Mouse (Mus musculus) large intestine, adult 2 months (tissue): ENCODE measurements around the gene AB124611. TPM values are rescaled to one million over a fixed set of nuclear protein-coding genes. Genes with fewer than 3 reads are reported as not detected.
"Not testable (repeated sequence)": the region's sequence is repeated elsewhere in the genome, so short reads cannot be mapped to it uniquely, and the experiment has no call there.

Source experiments
- DNase-seq: peaks from one replicate; pipeline ENCODE4 v3.0.0-alpha.2; 2012; ENCODE audit warnings: low read depth, low spot score
- WGBS: fragments of 180-500 bp; shearing (Covaris S2); methylation state at CpG from one replicate; pipeline ENCODE4 v1.1.7; 2018; 5-methylcytosine and 5-hydroxymethylcytosine counted together
- polyA plus RNA-seq: library from polyadenylated mRNA; depleted of rRNA; stranded (reverse); fragments of >200 nt; gene quantifications from 2 replicates; pipeline ENCODE4 v1.2.3, GENCODE M21; 2012; rRNA removed

The AB124611 gene
- polyA plus RNA-seq = 1.7 and 3.0 TPM in 2 replicates

- WGBS = 43% methylated on average over 14 of the region's 14 CpGs
These were observed at the start of gene AB124611 for GRCm38 (mm10) chr9:21525937-21526633. AB124611 (plus strand) TSS chr9:21526176.

GRCm38 (mm10) chr9:21477707-21478106 is 48.3 kb upstream of the AB124611 start:
- 97% methylated on average over 6 of the region's 6 CpGs for WGBS
- DNase-seq = no peak

More at GRCm38 (mm10) chr9:21525937-21526633, at the start of gene AB124611:
- no peak for DNase-seq

GRCm38 (mm10) chr9:21484065-21484464 is 41.9 kb upstream of the AB124611 start:
- WGBS = 76% methylated on average over 4 of the region's 4 CpGs

GRCm38 (mm10) chr9:21488246-21488645 is 37.7 kb upstream of the AB124611 start:
- not testable (repeated sequence) for DNase-seq
- WGBS = 96% methylated on average over 1 of the region's 2 CpGs

More at GRCm38 (mm10) chr9:21484065-21484464, 41.9 kb upstream of the AB124611 start:
- DNase-seq = no peak

GRCm38 (mm10) chr9:21490696-21491095 is 35.3 kb upstream of the AB124611 start:
- no peak for DNase-seq
- 91% methylated on average over 9 of the region's 9 CpGs for WGBS

- 88% methylated on average over 2 of the region's 2 CpGs for WGBS
- no peak for DNase-seq
These were observed 32.1 kb upstream of the AB124611 start for GRCm38 (mm10) chr9:21493907-21494306.

- no peak for DNase-seq
- WGBS = 78% methylated on average over 9 of the region's 9 CpGs
These were observed 31.2 kb upstream of the AB124611 start for GRCm38 (mm10) chr9:21494726-21495125.

GRCm38 (mm10) chr9:21496308-21497049 is 29.5 kb upstream of the AB124611 start:
- DNase-seq = no peak
- WGBS = 78% methylated on average over 19 of the region's 19 CpGs

- WGBS = 90% methylated on average over 16 of the region's 16 CpGs
- DNase-seq = no peak
These were observed 28.9 kb upstream of the AB124611 start for GRCm38 (mm10) chr9:21497050-21497542.

- no peak for DNase-seq
- WGBS = 76% methylated on average over 2 of the region's 2 CpGs
These were observed 28.3 kb upstream of the AB124611 start for GRCm38 (mm10) chr9:21497664-21498063.

- DNase-seq = no peak
- 93% methylated on average over 12 of the region's 12 CpGs for WGBS
These were observed 27.6 kb upstream of the AB124611 start for GRCm38 (mm10) chr9:21498284-21498902.

- 96% methylated on average over 8 of the region's 8 CpGs for WGBS
- no peak for DNase-seq
These were observed 22.6 kb upstream of the AB124611 start for GRCm38 (mm10) chr9:21503352-21503751.

- DNase-seq = no peak
These were observed 20.2 kb upstream of the AB124611 start for GRCm38 (mm10) chr9:21505767-21506166.

- 85% methylated on average over 15 of the region's 15 CpGs for WGBS
- no peak for DNase-seq
These were observed 18.1 kb upstream of the AB124611 start for GRCm38 (mm10) chr9:21507753-21508430.

- no peak for DNase-seq
- WGBS = 61% methylated on average over 7 of the region's 7 CpGs
These were observed 17.0 kb upstream of the AB124611 start for GRCm38 (mm10) chr9:21508871-21509404.

- DNase-seq = peak; percentile 64
- WGBS = under 1% methylated on average over 44 of the region's 44 CpGs
These were observed 15.9 kb upstream of the AB124611 start, which contains the start of gene Tmed1 for GRCm38 (mm10) chr9:21509772-21510688. Tmed1 (minus strand) TSS chr9:21510252.

- 6% methylated on average over 7 of the region's 7 CpGs for WGBS
- DNase-seq = no peak
These were observed 15.3 kb upstream of the AB124611 start for GRCm38 (mm10) chr9:21510689-21511015.

GRCm38 (mm10) chr9:21511052-21511451 is 14.9 kb upstream of the AB124611 start:
- 70% methylated on average over 9 of the region's 9 CpGs for WGBS
- DNase-seq = no peak

GRCm38 (mm10) chr9:21513466-21513865 is 12.5 kb upstream of the AB124611 start:
- 100% methylated on average over 4 of the region's 4 CpGs for WGBS

More at GRCm38 (mm10) chr9:21513466-21513865, 12.5 kb upstream of the AB124611 start:
- DNase-seq = no peak
